Mouse (Mus musculus) stomach, postnatal 0 days (tissue): ENCODE measurements around the gene Prpf19. TPM values are rescaled to one million over a fixed set of nuclear protein-coding genes. Genes with fewer than 3 reads are reported as not detected.

Experiments
- ATAC-seq: fragments of 200-750 bp; cut with Nextera tagmentation; 2 replicates; pipeline ENCODE4 v1.8.0; 2017; ENCODE audit not compliant: low FRiP score, low TSS enrichment
- DNase-seq: peaks from one replicate; pipeline ENCODE4 v3.0.0-alpha.2; 2016; ENCODE audit warnings: low spot score
- H3K27ac ChIP-seq: fragments of 300-500 bp; sonication (generic); replicated peaks from 2 replicates; pipeline ENCODE4 v1.5.1; 2014; ENCODE audit warnings: mild to moderate bottlenecking, control low read depth
- H3K27me3 ChIP-seq: fragments of 300-500 bp; sonication (generic); 2 replicates; pipeline ENCODE4 v1.6.1; 2014; ENCODE audit warnings: low read length; ENCODE audit not compliant: control insufficient read depth, insufficient read depth
- H3K36me3 ChIP-seq: fragments of 300-500 bp; sonication (generic); 2 replicates; pipeline ENCODE4 v1.6.1; 2014; ENCODE audit warnings: low read length, mixed read lengths; ENCODE audit not compliant: control insufficient read depth, insufficient read depth
- H3K4me1 ChIP-seq: fragments of 300-500 bp; sonication (generic); replicated peaks from 2 replicates; pipeline ENCODE4 v1.6.1; 2014; ENCODE audit warnings: antibody characterized with exemption; ENCODE audit not compliant: control insufficient read depth, insufficient read depth
- H3K4me2 ChIP-seq: fragments of 300-500 bp; sonication (generic); replicated peaks from 2 replicates; pipeline ENCODE4 v1.6.1; 2014; ENCODE audit warnings: low read depth, mild to moderate bottlenecking, control low read depth, moderate library complexity
- H3K4me3 ChIP-seq: fragments of 300-500 bp; sonication (generic); 2 replicates; pipeline ENCODE4 v1.5.1; 2014; ENCODE audit warnings: low read depth, low read length, control low read depth
- H3K9ac ChIP-seq: fragments of 300-500 bp; sonication (generic); 2 replicates; pipeline ENCODE4 v1.6.1; 2014; ENCODE audit warnings: mild to moderate bottlenecking, low read length, control low read depth, mixed read lengths
- H3K9me3 ChIP-seq: fragments of 300-500 bp; sonication (generic); 2 replicates; pipeline ENCODE4 v1.6.1; 2016; ENCODE audit warnings: low read length; ENCODE audit not compliant: control insufficient read depth
- CTCF ChIP-seq: IDR thresholded peaks from 2 replicates; pipeline ENCODE4 v1.5.1; 2016; ENCODE audit warnings: antibody characterized with exemption, low read depth, mild to moderate bottlenecking, moderate library complexity
- EP300 ChIP-seq: optimal IDR thresholded peaks from 2 replicates; pipeline ENCODE3; 2016; ENCODE audit warnings: antibody characterized with exemption
- WGBS: fragments of 180-500 bp; shearing (Covaris S2); extraction: QIAGEN DNeasy Blood & Tissue Kit; methylation state at CpG from one replicate; pipeline ENCODE4 v1.1.7; 2014; 5-methylcytosine and 5-hydroxymethylcytosine counted together
- polyA plus RNA-seq: library from polyadenylated mRNA; unstranded; fragments of >200 nt; fragmentation: Nextera tagmentation; extraction: Ambion mirVana; gene quantifications from 2 replicates; pipeline ENCODE4 v1.2.1, GENCODE M21; 2015

Prpf19 gene
- polyA plus RNA-seq, 1 experiment from 2014 or later, result 19.5 TPM

DNA sequence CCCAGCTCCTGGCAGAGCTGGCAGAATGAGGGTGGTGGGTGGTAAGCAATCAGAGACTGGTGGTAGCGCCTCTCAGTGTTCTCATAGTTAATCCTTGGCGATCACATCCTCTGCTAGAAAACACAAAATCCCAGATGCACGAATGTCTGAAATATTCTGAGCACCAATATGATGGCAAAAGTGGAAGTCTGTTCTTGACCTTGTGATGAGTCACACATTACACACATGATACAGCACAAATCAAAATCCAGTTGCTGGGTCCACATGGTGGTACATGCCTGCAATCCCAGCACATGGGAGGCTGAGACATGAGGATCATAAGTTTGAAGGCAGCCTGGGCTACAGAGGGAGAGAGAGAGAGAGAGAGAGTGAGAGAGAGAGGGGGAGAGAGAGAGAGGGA lies 26.0 kb downstream of the Prpf19 start:
- no peaks in the 10 kb centered on the region for H3K36me3 ChIP-seq
- no peaks in the 10 kb centered on the region for H3K27me3 ChIP-seq
- DNase-seq (no peak), ATAC-seq (no peak)
- no peaks in the 10 kb centered on the region for H3K4me1 ChIP-seq
- no peak overlapping the region for H3K4me3 ChIP-seq
- H3K9me3 ChIP-seq, result no peaks in the 10 kb centered on the region
- WGBS, result 62% methylated on average over 3 of the region's 3 CpGs
- H3K27ac ChIP-seq, result no peak overlapping the region
- no peak overlapping the region for H3K9ac ChIP-seq
- H3K4me2 ChIP-seq, result no peak overlapping the region
- TF ChIP-seq EP300, result no peak
- TF ChIP-seq CTCF, result no peak

DNA sequence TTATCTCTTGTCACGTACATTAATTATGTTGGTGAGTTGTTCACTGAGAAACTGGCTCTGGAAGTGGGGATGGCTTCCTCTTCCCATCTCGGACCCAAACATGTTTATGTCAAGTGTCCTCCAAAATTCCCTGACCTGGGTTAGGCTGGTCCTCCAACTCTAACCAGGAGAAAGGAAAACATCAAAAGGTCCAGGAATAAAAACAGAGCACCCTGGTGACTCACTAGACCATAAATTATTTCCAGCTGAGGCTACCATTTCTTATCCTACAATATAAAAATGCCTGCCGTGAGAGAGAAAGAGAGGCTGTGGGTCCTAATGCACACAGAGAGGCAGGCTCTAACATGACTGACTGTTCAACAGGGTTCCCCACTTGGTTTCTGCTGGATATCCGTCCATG lies 29.2 kb downstream of the Prpf19 start:
- DNase-seq (no peak), ATAC-seq (no peak)
- no peaks in the 10 kb centered on the region for H3K4me1 ChIP-seq
- H3K36me3 ChIP-seq, result no peaks in the 10 kb centered on the region
- TF ChIP-seq EP300, result no peak
- no peak for TF ChIP-seq CTCF
- 36% methylated on average over 4 of the region's 4 CpGs for WGBS
- no peak overlapping the region for H3K9ac ChIP-seq
- no peak overlapping the region for H3K4me3 ChIP-seq
- no peaks in the 10 kb centered on the region for H3K9me3 ChIP-seq
- H3K4me2 ChIP-seq, result no peak overlapping the region
- no peak overlapping the region for H3K27ac ChIP-seq
- H3K27me3 ChIP-seq, result no peaks in the 10 kb centered on the region

DNA sequence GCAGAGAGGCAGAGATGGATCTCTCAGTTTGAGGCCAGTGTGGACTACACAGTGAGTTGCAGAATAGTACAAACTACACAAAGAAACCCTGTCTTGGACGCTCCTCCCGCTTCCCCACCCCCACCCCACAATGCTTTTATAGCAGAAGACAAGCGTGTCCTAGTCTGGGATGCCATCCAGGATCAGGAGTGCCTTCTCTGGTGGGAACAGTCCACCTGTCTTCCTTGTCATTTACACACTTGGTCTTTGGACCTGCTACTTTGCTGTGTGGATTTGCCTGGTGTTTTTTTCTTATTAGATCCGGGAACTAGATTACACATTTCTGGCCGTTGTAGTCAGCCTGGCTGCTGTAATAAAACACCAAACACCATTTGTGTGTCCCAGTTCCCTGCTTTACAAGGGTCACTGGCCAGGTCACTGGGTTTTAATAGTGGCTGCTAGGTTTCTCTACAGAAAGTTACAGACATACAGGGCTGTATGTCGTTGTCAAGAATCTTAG lies 31.1 kb downstream of the Prpf19 start:
- Histone ChIP-seq H3K27ac (no peak overlapping the region), H3K9ac (no peak overlapping the region), H3K9me3 (no peaks in the 10 kb centered on the region), H3K4me3 (no peak overlapping the region), H3K4me1 (no peaks in the 10 kb centered on the region), H3K36me3 (no peaks in the 10 kb centered on the region), H3K27me3 (no peaks in the 10 kb centered on the region), H3K4me2 (no peak overlapping the region)
- no peak for DNase-seq
- 57% methylated on average over 6 of the region's 6 CpGs for WGBS
- ATAC-seq, result no peak
- TF ChIP-seq EP300, result no peak
- no peak for TF ChIP-seq CTCF

DNA sequence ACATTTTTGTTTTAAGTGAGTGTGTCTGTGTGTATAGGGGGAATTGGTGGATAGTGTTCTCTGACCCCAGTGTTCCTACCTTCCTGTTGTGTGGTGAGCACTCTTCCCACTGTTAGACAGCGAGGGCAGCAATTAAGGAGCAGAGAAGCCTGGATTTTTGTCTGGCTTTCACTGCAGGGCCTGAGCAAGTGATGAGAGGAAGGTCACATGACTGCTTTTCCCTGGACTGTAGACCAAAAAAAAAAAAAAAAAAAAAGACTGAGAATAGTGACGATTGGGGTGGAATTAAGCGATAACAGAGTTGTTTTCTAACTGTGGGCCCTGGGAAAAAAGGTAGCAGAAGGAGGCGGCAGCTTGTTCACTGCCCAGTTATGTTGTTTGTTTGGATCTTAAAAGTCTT lies 31.6 kb downstream of the Prpf19 start:
- ATAC-seq, result no peak
- WGBS, result 52% methylated on average over 4 of the region's 4 CpGs

DNA sequence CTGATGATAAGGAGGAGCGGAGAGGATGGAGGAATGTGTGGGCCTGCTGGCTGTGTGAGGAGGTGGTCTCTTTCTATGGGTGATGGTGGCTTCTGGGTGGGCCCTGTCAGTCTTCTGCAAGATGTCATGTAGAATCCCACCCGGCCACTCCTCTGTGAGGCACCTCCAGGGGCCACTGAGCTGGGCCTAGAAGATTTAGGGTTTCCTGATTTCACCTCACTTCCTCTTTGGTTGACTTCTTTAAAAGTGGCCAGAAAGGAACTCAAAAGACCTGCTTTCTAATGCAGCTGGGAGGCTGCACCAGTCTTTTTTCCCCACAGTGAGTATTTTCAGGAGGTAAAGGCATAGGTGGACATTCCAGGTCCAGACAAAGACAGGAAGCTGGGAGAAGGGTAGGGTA lies 35.6 kb downstream of the Prpf19 start:
- ATAC-seq, result no peak

More for the DNA sequence above, 31.6 kb downstream of the Prpf19 start:
- Histone ChIP-seq H3K9ac (no peak overlapping the region), H3K36me3 (no peaks in the 10 kb centered on the region), H3K9me3 (no peaks in the 10 kb centered on the region), H3K4me1 (no peaks in the 10 kb centered on the region), H3K4me3 (no peak overlapping the region), H3K27ac (no peak overlapping the region), H3K4me2 (no peak overlapping the region), H3K27me3 (no peaks in the 10 kb centered on the region)
- no peak for DNase-seq
- TF ChIP-seq EP300, result no peak
- TF ChIP-seq CTCF, result no peak

DNA sequence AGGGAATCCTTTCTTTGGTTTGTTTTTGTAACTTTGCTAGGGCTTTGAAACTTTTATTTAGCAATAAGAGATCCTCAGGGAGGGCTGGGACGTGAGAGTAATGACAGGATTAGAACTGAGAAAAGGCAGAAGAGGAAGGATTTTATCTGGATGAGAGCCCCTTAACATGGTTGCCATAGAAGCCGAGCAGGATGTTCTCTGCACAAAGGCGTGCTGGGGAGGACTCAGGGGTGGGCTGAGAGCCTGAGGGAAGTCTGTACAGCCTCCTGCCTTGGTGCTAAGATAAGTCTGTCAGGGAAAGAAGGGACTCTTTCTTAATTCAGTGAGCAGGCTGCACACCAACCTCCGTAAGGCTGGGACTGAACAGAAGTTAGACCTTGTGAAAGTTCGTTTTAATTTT lies 40.0 kb downstream of the Prpf19 start:
- Histone ChIP-seq H3K36me3 (no peaks in the 10 kb centered on the region), H3K4me1 (no peaks in the 10 kb centered on the region), H3K27me3 (no peaks in the 10 kb centered on the region), H3K27ac (no peak overlapping the region), H3K9me3 (no peaks in the 10 kb centered on the region), H3K4me3 (no peak overlapping the region), H3K9ac (no peak overlapping the region), H3K4me2 (no peak overlapping the region)
- TF ChIP-seq EP300 (no peak), CTCF (no peak)
- ATAC-seq, result no peak
- 42% methylated on average over 5 of the region's 5 CpGs for WGBS
- no peak for DNase-seq

More for the DNA sequence above, 35.6 kb downstream of the Prpf19 start:
- H3K9ac ChIP-seq, result no peak overlapping the region
- 75% methylated on average over 2 of the region's 2 CpGs for WGBS
- H3K9me3 ChIP-seq, result no peaks in the 10 kb centered on the region
- TF ChIP-seq CTCF (no peak), EP300 (no peak)
- DNase-seq, result no peak
- no peak overlapping the region for H3K27ac ChIP-seq
- no peaks in the 10 kb centered on the region for H3K36me3 ChIP-seq
- no peak overlapping the region for H3K4me2 ChIP-seq
- H3K4me3 ChIP-seq, result no peak overlapping the region
- H3K27me3 ChIP-seq, result no peaks in the 10 kb centered on the region
- H3K4me1 ChIP-seq, result no peaks in the 10 kb centered on the region
